Mouse (Mus musculus) heart, adult 10 weeks (tissue): ENCODE data around the gene 2410131K14Rik. TPM values are rescaled to one million over a fixed set of nuclear protein-coding genes. Genes with fewer than 3 reads are reported as not detected.

ENCODE experiments used
- polyA plus RNA-seq: library from polyadenylated mRNA; stranded (reverse); fragments of 350-450 nt; fragmentation: Illumina TruSeq; extraction: RNeasy Lipid Tissue Mini Kit (QIAGEN cat#74804); gene quantifications from one replicate; pipeline ENCODE4 v1.2.3, GENCODE M21; 2014; ENCODE audit warnings: low read depth, low replicate concordance

The 2410131K14Rik gene
- 11.5 TPM for polyA plus RNA-seq

GRCm38 (mm10) chr5:118244606-118245443 lies at the start of gene 2410131K14Rik, which contains the start of gene Rnft2:
Gene 2410131K14Rik (plus strand): TSS chr5:118245227.
Gene Rnft2 (minus strand): TSS chr5:118245116.

Other genes with a start within 250 kb of the 2410131K14Rik start
- 134 TPM for gene Tesc, start 217.5 kb upstream of the 2410131K14Rik start, polyA plus RNA-seq
- 27.4 TPM for gene Fbxw8, start 89.8 kb upstream of the 2410131K14Rik start, polyA plus RNA-seq
- 0.58 TPM for gene Hrk, start 80.6 kb upstream of the 2410131K14Rik start, polyA plus RNA-seq
- gene Rnft2, start 111 bp upstream of the 2410131K14Rik start, polyA plus RNA-seq: 1.5 TPM